Mouse (Mus musculus) liver, embryonic 14.5 days (tissue): ENCODE measurements at regions not wholly inside any gene's neighbourhood (a gene's known extent, or its start where the extent isn't known, plus 50 kb on each side); places are given as distances from the start of the nearest gene placed in this dataset.

ENCODE experiments used
- CTCF ChIP-seq: IDR thresholded peaks from 2 replicates; pipeline ENCODE4 v1.5.1; 2016; ENCODE audit warnings: antibody characterized with exemption, low read depth, control low read depth
- EP300 ChIP-seq: IDR thresholded peaks from 2 replicates; pipeline ENCODE4 v1.6.1; 2016; ENCODE audit warnings: antibody characterized with exemption, low read depth

DNA sequence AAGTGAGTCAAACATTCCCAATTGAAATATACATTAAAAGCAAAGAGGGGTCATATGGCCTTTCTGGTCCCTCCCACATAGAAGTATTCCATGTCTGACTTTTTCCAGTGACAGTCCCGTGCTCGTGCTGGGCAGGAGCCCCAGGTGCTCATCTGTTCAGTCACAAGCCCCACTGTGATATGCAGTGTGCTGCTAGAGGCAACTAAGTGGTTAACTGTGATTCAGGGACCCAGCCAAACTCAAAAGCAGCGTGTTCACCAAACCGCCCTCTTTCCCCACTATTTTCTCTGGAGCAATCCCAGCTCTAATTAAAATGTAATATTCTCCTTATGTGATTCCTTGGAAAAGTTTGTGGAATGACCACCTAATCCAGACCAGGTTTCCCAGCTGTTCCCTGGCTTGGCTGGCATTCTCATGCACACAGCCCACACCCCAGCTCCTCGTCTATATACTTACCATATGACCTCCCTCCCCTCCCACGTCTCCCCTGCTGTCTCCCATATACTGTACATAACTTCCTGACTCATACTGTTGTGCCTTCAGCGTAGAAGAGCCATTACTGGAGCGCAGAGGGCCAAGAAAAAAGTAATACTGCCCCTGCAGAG is 203.6 kb downstream of the Mtx2 start:
- TF ChIP-seq CTCF (no peak), EP300 (no peak)
